Mouse (Mus musculus) hindbrain, embryonic 16.5 days (tissue): ENCODE measurements around the gene Gdpd3. TPM values are rescaled to one million over a fixed set of nuclear protein-coding genes. Genes with fewer than 3 reads are reported as not detected.

Source experiments
- ATAC-seq: fragments of 200-750 bp; cut with Nextera tagmentation; 2 replicates; pipeline ENCODE4 v1.8.0; 2017; ENCODE audit warnings: moderate TSS enrichment, moderate library complexity
- H3K27ac ChIP-seq: fragments of 300-500 bp; sonication (generic); 2 replicates; pipeline ENCODE4 v1.5.1; 2014; ENCODE audit warnings: low read depth, mild to moderate bottlenecking, control low read depth, low read length, moderate library complexity
- H3K27me3 ChIP-seq: fragments of 300-500 bp; sonication (generic); replicated peaks from 2 replicates; pipeline ENCODE4 v1.6.1; 2014; ENCODE audit warnings: low read length; ENCODE audit not compliant: control insufficient read depth, insufficient read depth
- H3K36me3 ChIP-seq: fragments of 300-500 bp; sonication (generic); 2 replicates; pipeline ENCODE4 v1.6.1; 2014; ENCODE audit warnings: mild to moderate bottlenecking, low read length, moderate library complexity, mixed read lengths; ENCODE audit not compliant: control insufficient read depth, insufficient read depth
- H3K4me1 ChIP-seq: fragments of 300-500 bp; sonication (generic); 2 replicates; pipeline ENCODE4 v1.6.1; 2014; ENCODE audit warnings: low read depth, low read length; ENCODE audit not compliant: control insufficient read depth, insufficient read depth
- H3K4me2 ChIP-seq: fragments of 300-500 bp; sonication (generic); 2 replicates; pipeline ENCODE4 v1.6.1; 2014; ENCODE audit warnings: mild to moderate bottlenecking, low read length, control low read depth, moderate library complexity
- H3K4me3 ChIP-seq: fragments of 300-500 bp; sonication (generic); 2 replicates; pipeline ENCODE4 v1.5.1; 2014; ENCODE audit warnings: mild to moderate bottlenecking, low read length, control low read depth, moderate library complexity
- H3K9ac ChIP-seq: fragments of 300-500 bp; sonication (generic); 2 replicates; pipeline ENCODE4 v1.6.1; 2014; ENCODE audit warnings: low read depth, mild to moderate bottlenecking, control low read depth, low read length, moderate library complexity
- H3K9me3 ChIP-seq: fragments of 300-500 bp; sonication (generic); 2 replicates; pipeline ENCODE4 v1.6.1; 2014; ENCODE audit warnings: mild to moderate bottlenecking, low read length, moderate library complexity; ENCODE audit not compliant: control insufficient read depth
- WGBS: fragments of 180-500 bp; shearing (Covaris S2); extraction: QIAGEN DNeasy Blood & Tissue Kit; methylation state at CpG from one replicate; pipeline ENCODE4 v1.1.7; 2014; 5-methylcytosine and 5-hydroxymethylcytosine counted together
- polyA plus RNA-seq: library from polyadenylated mRNA; unstranded; fragments of >200 nt; fragmentation: Nextera tagmentation; extraction: Ambion mirVana; gene quantifications from 2 replicates; pipeline ENCODE4 v1.2.1, GENCODE M21; 2015

Gdpd3 gene
- polyA plus RNA-seq, 1 experiment from 2014 or later = 1.5 TPM

DNA sequence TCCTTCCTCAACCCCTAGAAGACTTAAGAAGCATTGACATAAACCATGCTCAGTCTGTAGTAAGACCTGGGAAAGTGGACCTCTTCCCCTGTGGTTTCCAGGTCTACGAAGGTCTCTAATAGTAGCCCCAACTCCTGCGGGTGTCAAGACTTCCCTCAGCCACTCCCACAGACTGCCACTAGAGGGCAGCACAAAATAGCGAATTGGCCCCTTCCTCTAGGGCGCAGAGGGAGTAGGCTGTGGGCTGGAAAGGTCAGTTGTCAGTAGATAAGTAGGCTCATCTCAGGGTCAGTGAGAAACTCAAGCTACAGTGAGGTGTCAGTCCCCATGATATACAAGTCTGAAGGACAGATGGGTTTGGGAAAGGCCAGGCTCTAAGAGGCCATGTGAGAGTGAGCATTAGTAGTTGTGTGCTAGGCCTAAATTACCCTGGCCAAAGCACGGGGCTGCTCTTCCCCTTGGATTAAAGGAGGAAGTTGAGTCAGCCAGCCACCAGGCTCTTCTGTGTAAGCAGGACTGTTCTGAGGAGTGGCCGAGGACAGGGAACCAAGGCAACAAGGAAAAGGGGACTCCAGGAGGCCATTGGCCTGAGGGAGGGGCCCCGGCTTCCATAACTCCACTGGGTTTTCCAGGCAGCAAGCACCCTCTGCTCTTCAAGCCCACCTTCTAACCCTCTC is 55.8 kb downstream of the Gdpd3 start:
- ATAC-seq = no peak
- no peaks in the 10 kb centered on the region for H3K27me3 ChIP-seq
- peak overlapping the region; percentile 73 for H3K4me2 ChIP-seq
- peak overlapping the region; percentile 48; the same call in 1 of the 2 replicates for H3K4me3 ChIP-seq
- H3K27ac ChIP-seq = peak overlapping the region; percentile 72
- peaks cover 26% of the 10 kb centered on the region for H3K4me1 ChIP-seq
- H3K9ac ChIP-seq = peak overlapping the region; percentile 70
- H3K9me3 ChIP-seq = no peaks in the 10 kb centered on the region
- WGBS = 18% methylated on average over 7 of the region's 7 CpGs
- no peaks in the 10 kb centered on the region for H3K36me3 ChIP-seq

DNA sequence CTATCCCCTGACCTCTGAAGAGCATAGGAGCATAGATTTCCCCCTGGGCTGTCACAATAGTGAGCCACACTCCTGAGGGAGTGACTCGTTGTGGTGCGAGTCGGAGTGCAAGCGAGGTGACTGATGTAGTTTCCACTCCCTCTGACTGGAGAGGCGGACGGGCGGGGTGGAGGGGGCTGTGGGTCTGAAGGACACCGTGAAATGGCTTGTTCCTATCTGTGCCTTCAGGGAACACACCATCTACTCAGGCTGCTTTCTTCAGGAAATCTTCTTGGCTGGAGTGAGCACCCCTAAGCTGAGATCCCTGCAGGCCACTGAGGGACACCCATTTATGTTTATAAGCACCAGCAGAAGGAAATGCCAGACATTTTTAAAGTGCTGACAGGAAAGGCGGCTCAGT is 56.6 kb downstream of the Gdpd3 start:
- peak; percentile 58 for ATAC-seq
- 8% methylated on average over 9 of the region's 9 CpGs for WGBS
- Histone ChIP-seq H3K27ac (peak overlapping the region; percentile 72), H3K9me3 (no peaks in the 10 kb centered on the region), H3K4me1 (peaks cover 26% of the 10 kb centered on the region), H3K9ac (peak overlapping the region; percentile 70), H3K36me3 (no peaks in the 10 kb centered on the region), H3K4me3 (peak overlapping the region; percentile 48), H3K4me2 (peak overlapping the region; percentile 73), H3K27me3 (no peaks in the 10 kb centered on the region)

DNA sequence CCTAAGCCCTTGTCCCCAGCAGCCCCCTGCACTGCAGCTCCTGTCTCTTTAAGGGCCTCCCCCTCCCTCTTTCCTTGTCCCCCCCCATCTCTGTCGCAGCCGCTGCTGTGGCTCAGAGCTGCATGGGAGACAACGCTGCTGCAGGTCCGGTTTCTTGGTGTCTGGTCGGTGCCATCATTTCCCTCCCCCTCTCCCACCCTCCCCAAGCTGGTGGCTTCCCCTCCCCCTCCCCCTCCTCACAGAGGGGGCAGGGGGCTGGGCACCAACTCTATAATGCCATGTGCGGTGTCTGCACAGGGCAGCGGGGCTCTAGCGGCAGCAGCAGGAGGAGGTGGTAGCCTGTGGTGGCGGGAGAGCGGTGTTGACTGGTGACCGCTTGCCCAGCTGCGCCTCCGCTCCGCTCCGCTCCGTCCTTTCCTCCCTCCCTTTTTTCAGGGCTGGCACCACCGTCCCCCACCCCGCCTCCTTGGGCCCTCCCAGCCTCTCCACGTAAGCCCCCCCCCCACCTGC is 57.1 kb downstream of the Gdpd3 start:
- Histone ChIP-seq H3K9me3 (no peaks in the 10 kb centered on the region), H3K4me3 (peak overlapping the region; percentile 48), H3K9ac (peak overlapping the region; percentile 70), H3K4me2 (peak overlapping the region; percentile 73), H3K36me3 (no peaks in the 10 kb centered on the region), H3K27ac (peak overlapping the region; percentile 72), H3K27me3 (no peaks in the 10 kb centered on the region), H3K4me1 (peaks cover 26% of the 10 kb centered on the region)
- 0% methylated on average over 11 of the region's 19 CpGs for WGBS
- ATAC-seq = peak; percentile 84

DNA sequence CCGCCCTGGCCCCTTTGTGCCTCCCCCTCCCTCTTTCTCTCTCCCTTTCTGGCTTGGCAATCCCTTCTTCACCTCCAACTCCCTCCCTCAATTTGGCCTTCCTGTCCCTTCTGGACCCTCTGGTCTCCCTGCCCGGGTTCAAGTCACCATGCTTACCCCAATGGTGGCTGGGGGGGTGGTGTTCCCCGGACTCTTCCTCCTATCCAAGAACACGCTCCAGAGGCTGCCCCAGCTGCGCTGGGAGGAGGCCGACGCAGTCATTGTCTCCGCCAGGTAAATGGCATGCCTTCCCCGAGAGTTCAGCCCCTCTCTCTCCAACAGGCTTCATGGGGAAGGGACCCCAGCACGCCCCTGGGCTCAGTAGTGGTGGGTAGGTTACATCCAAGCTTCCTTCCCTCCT is 57.8 kb downstream of the Gdpd3 start:
- Histone ChIP-seq H3K9ac (peak overlapping the region; percentile 70), H3K27me3 (no peaks in the 10 kb centered on the region), H3K4me2 (peak overlapping the region; percentile 73), H3K36me3 (peaks cover 2% of the 10 kb centered on the region; the same call in 1 of the 2 replicates), H3K4me1 (peaks cover 26% of the 10 kb centered on the region), H3K4me3 (peak overlapping the region; percentile 48), H3K9me3 (no peaks in the 10 kb centered on the region), H3K27ac (peak overlapping the region; percentile 72; the same call in 1 of the 2 replicates)
- ATAC-seq = peak; percentile 11
- 8% methylated on average over 10 of the region's 10 CpGs for WGBS

Other genes with a start within 250 kb of the Gdpd3 start
- 172 and 174 TPM in 2 replicates for gene Eif3c, start 199.9 kb upstream of the Gdpd3 start, polyA plus RNA-seq
- gene Apobr, start 181.4 kb upstream of the Gdpd3 start, polyA plus RNA-seq = 0.36 and 0.88 TPM in 2 replicates
- 37.1 and 38.9 TPM in 2 replicates for gene Cln3, start 180.5 kb upstream of the Gdpd3 start, polyA plus RNA-seq
- not detected in 2 replicates for gene Il27, start 171.4 kb upstream of the Gdpd3 start, polyA plus RNA-seq
- gene Nupr1, start 135.5 kb upstream of the Gdpd3 start, polyA plus RNA-seq = 14.8 and 15.6 TPM in 2 replicates
- 54.9 and 56.5 TPM in 2 replicates for gene Sgf29, start 117.0 kb upstream of the Gdpd3 start, polyA plus RNA-seq
- 11.9 and 12.0 TPM in 2 replicates for gene Sult1a1, start 89.9 kb upstream of the Gdpd3 start, polyA plus RNA-seq
- 130 and 133 TPM in 2 replicates for gene Bola2, start 70.9 kb upstream of the Gdpd3 start, polyA plus RNA-seq
- 13.4 and 15.0 TPM in 2 replicates for gene Slx1b, start 70.5 kb upstream of the Gdpd3 start, polyA plus RNA-seq
- gene Coro1a, start 58.5 kb upstream of the Gdpd3 start, polyA plus RNA-seq = 119 and 125 TPM in 2 replicates
- 114 and 119 TPM in 2 replicates for gene Mapk3, start 6.7 kb upstream of the Gdpd3 start, polyA plus RNA-seq
- 187 and 200 TPM in 2 replicates for gene Ypel3, start 10.6 kb downstream of the Gdpd3 start, polyA plus RNA-seq
- 0.29 and 0.55 TPM in 2 replicates for gene Tbx6, start 15.1 kb downstream of the Gdpd3 start, polyA plus RNA-seq
- gene Ppp4c, start 26.2 kb downstream of the Gdpd3 start, polyA plus RNA-seq = 157 and 165 TPM in 2 replicates
- gene Fam57b, start 31.3 kb downstream of the Gdpd3 start, polyA plus RNA-seq = 52.8 and 59.4 TPM in 2 replicates
- gene 4930451I11Rik, start 65.3 kb downstream of the Gdpd3 start, polyA plus RNA-seq = 0.49 TPM in 1 of 2 replicates, not detected in the other
- gene Doc2a, start 81.1 kb downstream of the Gdpd3 start, polyA plus RNA-seq = 31.1 and 34.0 TPM in 2 replicates
- 21.1 and 23.6 TPM in 2 replicates for gene Hirip3, start 95.6 kb downstream of the Gdpd3 start, polyA plus RNA-seq
- gene Ino80e, start 96.0 kb downstream of the Gdpd3 start, polyA plus RNA-seq = 88.3 and 100 TPM in 2 replicates
- gene Taok2, start 118.4 kb downstream of the Gdpd3 start, polyA plus RNA-seq = 52.8 and 60.3 TPM in 2 replicates
- gene Tmem219, start 156.6 kb downstream of the Gdpd3 start, polyA plus RNA-seq = 34.0 and 35.9 TPM in 2 replicates
- gene Kctd13, start 162.5 kb downstream of the Gdpd3 start, polyA plus RNA-seq = 126 and 134 TPM in 2 replicates
- gene Asphd1, start 183.2 kb downstream of the Gdpd3 start, polyA plus RNA-seq = 9.4 and 11.5 TPM in 2 replicates
- gene Sez6l2, start 184.2 kb downstream of the Gdpd3 start, polyA plus RNA-seq = 54.9 and 56.7 TPM in 2 replicates
- gene Cdipt, start 209.6 kb downstream of the Gdpd3 start, polyA plus RNA-seq = 160 and 162 TPM in 2 replicates
- 1.2 and 1.6 TPM in 2 replicates for gene Cdiptos, start 209.8 kb downstream of the Gdpd3 start, polyA plus RNA-seq
- gene Mvp, start 248.3 kb downstream of the Gdpd3 start, polyA plus RNA-seq = 3.9 and 4.8 TPM in 2 replicates